Mouse (Mus musculus): ENCODE data around the gene Mmp23.
"Not testable (repeated sequence)": the region's sequence is repeated elsewhere in the genome, so short reads cannot be mapped to it uniquely, and the experiment has no call there.

The Mmp23 gene

DNA sequence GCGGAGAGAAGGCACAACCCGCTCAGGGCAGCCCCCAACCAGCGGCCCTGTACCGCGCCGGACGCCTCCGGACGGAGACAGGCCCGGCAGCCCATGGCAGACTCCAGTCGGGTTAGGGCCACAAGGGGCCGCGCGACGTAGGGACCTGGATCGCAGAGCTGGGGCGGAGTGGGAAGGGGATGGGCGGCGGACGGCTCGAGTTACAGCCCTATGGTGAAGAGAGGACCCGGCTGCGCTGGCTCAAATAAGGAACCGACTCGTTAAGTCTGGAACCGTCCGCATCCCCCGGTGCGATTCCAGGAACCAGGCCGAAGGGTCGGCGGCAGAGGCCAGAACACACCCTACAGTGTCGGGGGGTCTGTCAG lies at the start of gene Mmp23:
Gene Mmp23, minus strand, starts transcription at position 299 of the 365 bp plus-strand sequence.
- DNase-seq = no peak

- DNase-seq = no peak
Measured at GRCm38 (mm10) chr4:155700425-155700824, 47.2 kb upstream of the Mmp23 start.

- DNase-seq = peak; percentile 70
Measured at GRCm38 (mm10) chr4:155696261-155697255, 43.4 kb upstream of the Mmp23 start.

DNA sequence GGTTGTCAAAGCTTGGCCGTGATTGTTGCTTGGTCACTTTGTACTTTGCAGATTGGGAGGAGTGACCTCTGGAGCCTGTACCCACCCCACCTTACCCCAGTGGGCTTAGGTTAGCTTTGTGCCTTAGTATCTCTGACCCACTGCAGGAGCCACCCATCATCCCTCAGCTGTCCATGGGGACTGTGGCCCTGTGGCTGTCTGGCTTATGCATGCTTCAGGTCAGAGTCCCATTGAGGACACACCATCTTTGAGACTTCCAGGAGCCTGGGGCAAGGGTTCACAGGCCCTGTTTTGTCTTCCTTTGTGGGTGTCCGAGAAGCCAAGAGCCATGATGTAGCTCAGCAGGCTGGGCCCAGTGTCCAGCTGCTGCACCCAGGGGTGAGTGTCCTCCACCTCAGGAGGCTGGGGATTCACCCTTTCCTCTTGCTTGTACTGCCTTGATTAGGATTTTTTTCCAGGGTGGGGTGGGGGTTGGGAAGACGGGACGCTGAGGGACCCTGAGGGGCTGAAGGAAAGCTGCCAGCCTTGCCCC lies 42.4 kb upstream of the Mmp23 start:
- DNase-seq = peak; percentile 66

- peak; percentile 86 for DNase-seq
Measured at GRCm38 (mm10) chr4:155694482-155695401, 41.6 kb upstream of the Mmp23 start.

DNA sequence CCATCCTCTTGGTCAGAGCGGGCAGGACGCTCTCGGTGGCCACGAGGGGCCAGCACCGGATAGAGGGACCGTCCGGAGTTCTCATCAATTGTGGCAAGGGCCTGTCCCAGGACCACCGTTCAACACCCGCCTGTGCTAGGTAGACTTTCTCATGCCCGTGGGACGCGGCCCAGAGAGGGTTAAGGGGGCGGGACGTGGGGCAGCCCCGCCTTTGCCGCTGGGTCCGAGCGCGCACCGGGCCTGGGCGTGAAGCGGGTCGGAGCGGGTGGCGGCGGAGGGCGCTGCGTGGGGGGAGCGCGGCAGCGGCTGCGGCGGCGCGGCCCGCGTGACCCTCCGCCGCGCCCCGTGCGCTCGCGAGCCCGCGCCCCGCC lies 40.9 kb upstream of the Mmp23 start, which contains the start of gene Fndc10:
Gene Fndc10, plus strand, starts transcription at position 232 of the 371 bp plus-strand sequence.
- DNase-seq = peak; percentile 90

- DNase-seq = peak; percentile 56
Measured at GRCm38 (mm10) chr4:155692421-155692820, 39.2 kb upstream of the Mmp23 start.

GRCm38 (mm10) chr4:155690571-155691375 lies 37.6 kb upstream of the Mmp23 start:
- peak; percentile 98 for DNase-seq

- DNase-seq = not testable (repeated sequence)
Measured at GRCm38 (mm10) chr4:155687764-155688163, 34.6 kb upstream of the Mmp23 start.

DNA sequence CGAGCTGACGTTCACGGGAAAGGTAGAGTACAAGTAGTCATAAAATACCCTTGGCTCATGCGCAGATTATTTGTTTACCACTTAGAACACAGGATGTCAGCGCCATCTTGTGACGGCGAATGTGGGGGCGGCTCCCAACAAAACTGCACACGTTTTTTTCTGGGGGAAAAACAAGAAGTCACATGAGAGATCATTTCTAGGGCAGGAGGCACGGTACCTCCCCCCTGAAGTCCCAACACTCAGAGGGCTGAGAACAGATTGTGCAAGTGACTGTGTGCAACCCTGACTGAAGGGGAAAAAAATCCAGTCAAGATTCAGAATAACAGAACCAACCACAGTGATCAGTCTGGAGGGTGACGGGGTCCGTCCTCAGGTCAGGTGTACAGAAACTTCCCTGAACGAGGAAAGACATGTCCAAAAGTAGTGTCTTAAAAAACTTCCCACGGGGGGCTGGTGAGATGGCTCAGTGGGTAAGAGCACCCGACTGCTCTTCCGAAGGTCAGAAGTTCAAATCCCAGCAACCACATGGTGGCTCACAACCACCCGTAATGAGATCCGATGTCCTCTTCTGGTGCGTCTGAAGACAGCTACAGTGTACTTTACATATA lies 30.6 kb upstream of the Mmp23 start:
- DNase-seq = not testable (repeated sequence)

DNA sequence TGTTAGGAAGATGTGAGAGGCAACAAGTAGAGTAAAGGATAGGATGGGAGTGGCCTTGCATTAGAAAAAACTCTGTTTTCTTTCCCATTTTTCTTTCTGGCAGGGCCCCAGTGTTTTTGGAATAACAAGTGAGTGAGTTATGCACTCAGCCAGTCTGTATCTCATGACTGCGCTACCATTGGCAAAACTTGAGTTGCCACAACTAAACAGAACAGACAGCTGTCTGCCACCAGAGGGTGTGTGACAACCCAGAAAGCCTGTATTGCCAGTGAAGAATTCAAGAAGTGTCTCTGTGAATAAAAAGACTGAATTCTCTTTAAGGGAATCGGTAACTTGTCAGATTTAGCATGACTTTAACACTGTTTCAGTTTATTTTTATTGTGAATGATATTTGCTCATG lies 22.8 kb upstream of the Mmp23 start:
- DNase-seq = peak; percentile 61

DNA sequence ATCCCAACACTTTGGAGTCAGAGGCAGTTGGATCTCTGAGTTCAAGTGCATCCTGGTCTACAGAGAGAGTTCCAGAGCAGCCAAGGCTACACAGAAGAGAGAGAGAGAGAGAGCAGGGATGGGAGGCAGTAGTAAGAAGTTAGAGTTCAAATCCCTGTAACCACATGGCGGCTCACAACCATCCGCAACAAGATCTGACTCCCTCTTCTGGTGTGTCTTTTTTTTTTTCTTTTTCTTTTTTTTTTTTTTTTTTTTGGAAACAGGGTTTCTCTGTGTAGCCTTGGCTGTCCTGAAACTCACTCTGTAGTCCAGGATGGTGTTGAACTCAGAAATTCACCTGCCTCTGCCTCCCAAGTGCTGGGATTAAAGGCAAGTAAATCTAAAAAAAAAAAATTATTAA lies 18.9 kb upstream of the Mmp23 start:
- DNase-seq = no peak

DNA sequence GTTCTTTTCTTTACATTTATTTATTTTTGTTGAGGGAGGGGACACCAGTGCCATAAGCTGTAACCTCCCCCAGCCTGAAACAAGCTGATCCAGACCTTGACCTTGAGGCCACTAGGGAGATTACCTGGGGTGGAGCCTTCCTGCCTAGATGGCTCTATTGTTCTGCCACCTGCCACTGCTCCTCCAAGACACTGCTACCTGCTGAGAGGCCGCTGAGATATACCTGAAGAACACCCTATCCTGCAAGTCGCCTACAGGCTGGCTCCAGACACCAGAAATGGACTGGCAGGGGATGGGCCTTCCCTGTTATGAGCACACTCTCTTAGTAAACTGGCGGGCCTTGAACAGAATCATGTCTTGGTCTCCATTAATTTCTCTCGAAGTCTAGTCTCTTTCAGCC lies 17.1 kb upstream of the Mmp23 start:
- peak; percentile 63 for DNase-seq

DNA sequence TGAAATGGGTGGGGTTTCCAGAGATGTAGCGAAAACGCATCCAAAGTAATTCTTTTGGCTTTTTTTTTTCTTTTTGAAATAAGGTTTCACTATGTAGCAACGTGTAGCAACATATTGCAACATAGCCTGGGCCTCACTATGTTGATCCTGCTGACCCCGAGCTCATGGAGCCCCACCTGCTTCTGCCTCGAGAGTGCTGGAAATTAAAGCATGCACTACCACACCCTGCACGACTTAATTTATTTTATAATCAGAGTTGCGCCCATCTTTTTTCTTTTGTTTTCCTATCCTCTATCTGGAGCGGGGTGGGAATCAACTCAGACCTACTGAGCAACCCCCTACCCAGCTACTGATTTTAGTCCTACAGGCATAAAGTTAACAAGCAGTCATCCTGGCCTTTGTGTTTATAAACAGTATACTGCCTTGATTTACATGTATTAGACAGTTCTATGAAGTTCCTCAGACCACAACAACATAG lies 16.5 kb upstream of the Mmp23 start:
- DNase-seq = no peak

DNA sequence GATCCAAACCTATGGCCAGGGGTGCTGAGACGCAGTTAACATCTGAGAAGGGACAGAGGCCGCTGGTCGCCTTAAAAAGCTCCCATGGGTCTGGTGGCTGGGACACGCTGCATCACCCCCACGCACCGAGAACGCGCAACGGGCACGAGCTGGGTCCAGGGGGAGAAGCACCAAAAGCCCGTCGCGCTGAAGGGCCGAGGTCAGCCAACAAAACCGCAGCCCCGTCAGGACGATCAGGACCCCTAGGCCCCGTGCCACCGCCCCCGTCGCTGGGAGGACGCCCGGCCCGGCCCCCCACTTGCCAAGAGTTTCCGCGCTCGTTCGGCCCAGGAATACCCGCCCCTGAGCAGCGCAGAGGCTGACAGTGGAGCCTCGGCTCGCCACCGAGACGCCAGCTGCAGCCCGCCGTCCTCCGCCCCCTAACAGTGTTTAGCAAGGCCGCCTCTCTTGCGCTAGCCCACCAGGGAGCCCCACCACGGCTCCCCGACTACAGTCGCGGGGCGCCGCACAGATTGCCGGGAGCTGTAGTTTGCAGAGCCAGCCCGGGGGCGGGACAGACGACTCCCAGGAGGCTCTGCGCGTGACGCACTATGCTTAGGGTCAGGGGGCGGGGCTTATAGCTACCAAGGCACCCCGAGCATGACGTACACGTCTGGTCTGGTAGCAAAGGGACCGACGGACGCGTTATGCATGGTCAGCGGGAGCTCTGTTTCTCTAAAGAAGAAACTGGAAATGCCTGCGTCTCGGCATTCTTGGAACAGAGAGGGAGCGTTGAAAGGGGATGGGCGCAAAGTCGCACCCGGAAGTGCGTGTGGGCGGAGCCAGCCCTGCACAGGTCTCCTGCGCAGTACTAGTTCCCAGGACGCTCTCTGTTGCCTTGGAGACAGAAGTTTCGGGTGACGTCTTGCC lies 15.8 kb upstream of the Mmp23 start, which contains the start of gene Mib2:
Gene Mib2, minus strand, starts transcription at position 510 of the 909 bp plus-strand sequence.
- DNase-seq = peak; percentile 98

DNA sequence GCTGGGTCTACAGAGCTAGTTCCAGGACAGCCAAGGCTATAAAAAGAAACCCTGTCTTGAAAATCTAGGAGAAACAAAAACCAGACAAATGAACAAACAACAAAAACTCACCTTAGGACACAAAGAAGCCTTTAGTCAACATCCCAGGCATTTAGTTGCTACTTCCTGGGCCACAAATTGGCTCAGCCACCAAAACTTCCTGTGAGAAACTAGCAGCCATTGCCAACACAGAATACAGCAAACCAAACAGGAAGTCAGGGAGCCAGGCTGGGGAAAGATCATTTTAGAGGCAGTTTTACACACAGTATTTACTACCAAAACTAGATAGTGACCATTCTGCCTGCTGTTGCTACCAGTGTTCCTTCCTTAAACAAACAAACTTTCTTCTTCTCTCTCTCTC lies 13.7 kb upstream of the Mmp23 start:
- DNase-seq = no peak

GRCm38 (mm10) chr4:155660641-155661040 lies 7.5 kb upstream of the Mmp23 start:
- DNase-seq = peak; percentile 33

GRCm38 (mm10) chr4:155658961-155659360 lies 5.8 kb upstream of the Mmp23 start:
- DNase-seq = peak; percentile 31

GRCm38 (mm10) chr4:155656214-155656751 lies 3.1 kb upstream of the Mmp23 start:
- DNase-seq = peak; percentile 71
